Mouse (Mus musculus) T-cell, adult 2 months (primary cell): ENCODE results near the gene Fhl3.
"Not testable (repeated sequence)": the region's sequence is repeated elsewhere in the genome, so short reads cannot be mapped to it uniquely, and the experiment has no call there.

Experiments
- DNase-seq: peaks from one replicate; pipeline ENCODE4 v3.0.0; 2022; ENCODE audit warnings: low spot score

Gene Fhl3

GRCm38 (mm10) chr4:124683474-124683873, 17.0 kb upstream of the Fhl3 start:
- DNase-seq = no peak

- no peak for DNase-seq
Measured at GRCm38 (mm10) chr4:124685004-124685403, 15.5 kb upstream of the Fhl3 start.

- DNase-seq = no peak
Measured at GRCm38 (mm10) chr4:124685453-124685852, 15.0 kb upstream of the Fhl3 start.

- no peak for DNase-seq
Measured at GRCm38 (mm10) chr4:124685897-124686402, 14.6 kb upstream of the Fhl3 start.

- DNase-seq = no peak
Measured at GRCm38 (mm10) chr4:124691455-124691854, 9.0 kb upstream of the Fhl3 start.

- no peak for DNase-seq
Measured at GRCm38 (mm10) chr4:124692416-124692861, 8.1 kb upstream of the Fhl3 start.

- DNase-seq = peak; percentile 86
Measured at GRCm38 (mm10) chr4:124693135-124693894, 7.2 kb upstream of the Fhl3 start, which contains the start of gene Utp11. TSS of gene Utp11 (minus strand) at chr4:124693600.

- DNase-seq = no peak
Measured at GRCm38 (mm10) chr4:124694572-124694971, 5.9 kb upstream of the Fhl3 start.

- peak; percentile 33 for DNase-seq
Measured at GRCm38 (mm10) chr4:124695786-124696516, 4.5 kb upstream of the Fhl3 start.

GRCm38 (mm10) chr4:124699791-124700190, 710 bp upstream of the Fhl3 start:
- no peak for DNase-seq

- peak; percentile 36 for DNase-seq
Measured at GRCm38 (mm10) chr4:124701052-124701845, 748 bp downstream of the Fhl3 start.

- no peak for DNase-seq
Measured at GRCm38 (mm10) chr4:124701916-124702315, 1.4 kb downstream of the Fhl3 start.

- no peak for DNase-seq
Measured at GRCm38 (mm10) chr4:124703406-124703805, 2.9 kb downstream of the Fhl3 start.

GRCm38 (mm10) chr4:124703881-124704796, 3.6 kb downstream of the Fhl3 start:
- DNase-seq = peak; percentile 53

GRCm38 (mm10) chr4:124704797-124705474, 4.4 kb downstream of the Fhl3 start:
- DNase-seq = no peak

- no peak for DNase-seq
Measured at GRCm38 (mm10) chr4:124705661-124706269, 5.3 kb downstream of the Fhl3 start.

- not testable (repeated sequence) for DNase-seq
Measured at GRCm38 (mm10) chr4:124707381-124708199, 7.1 kb downstream of the Fhl3 start.

- DNase-seq = not testable (repeated sequence)
Measured at GRCm38 (mm10) chr4:124708200-124708517, 7.7 kb downstream of the Fhl3 start.
